Mouse (Mus musculus) cortical plate, adult 2 months (tissue): ENCODE measurements at regions not wholly inside any gene's neighbourhood (a gene's known extent, or its start where the extent isn't known, plus 50 kb on each side); places are given as distances from the start of the nearest gene placed in this dataset.

ENCODE experiments used
- CTCF ChIP-seq: fragments of 200-500 bp; IDR thresholded peaks from 2 replicates; pipeline ENCODE4 v1.5.1; 2011; ENCODE audit warnings: mild to moderate bottlenecking, control low read depth, low read length; ENCODE audit not compliant: insufficient read depth; ENCODE audit errors: extremely low read depth
- POLR2A ChIP-seq: fragments of 200-500 bp; IDR thresholded peaks from 2 replicates; pipeline ENCODE4 v1.6.1; 2011; ENCODE audit warnings: mild to moderate bottlenecking, low read length, control low read depth; ENCODE audit not compliant: insufficient read depth; ENCODE audit errors: extremely low read depth

DNA sequence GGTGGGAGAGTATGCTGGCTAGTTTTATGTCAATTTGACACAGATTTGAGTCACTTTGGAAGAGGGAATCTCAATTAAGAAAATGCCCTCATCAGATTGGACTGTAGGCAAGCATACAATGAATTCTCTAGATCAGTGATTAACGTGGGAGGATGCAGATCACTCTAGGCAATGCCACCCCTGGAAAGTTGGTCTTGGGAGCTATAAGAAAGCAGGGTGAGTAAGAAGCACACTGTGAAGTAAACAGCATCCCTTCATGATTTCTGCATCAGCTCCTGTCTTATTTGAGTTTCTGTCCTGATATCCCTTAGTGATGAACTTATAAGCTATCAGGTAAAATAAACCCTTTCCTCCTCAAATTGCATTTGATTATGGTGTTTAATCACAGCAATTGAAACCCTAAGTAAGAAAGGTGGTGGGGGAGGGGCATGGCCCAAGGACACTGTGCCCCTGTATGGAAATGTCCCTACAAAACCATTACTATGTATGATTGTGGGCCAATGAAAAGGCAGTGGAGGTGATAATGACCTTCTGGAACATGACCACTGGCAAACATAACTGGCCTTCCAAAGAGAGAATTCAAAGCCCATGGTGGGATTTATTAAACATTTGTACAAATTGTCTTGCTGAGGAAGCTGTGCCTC, 640.3 kb upstream of the Vstm2b start:
- no peak for TF ChIP-seq CTCF
- no peak for TF ChIP-seq POLR2A
